Mouse (Mus musculus) liver, adult 2 months (tissue): ENCODE data around the gene Kcnab1.

Source experiments
- CTCF ChIP-seq: fragments of 200-500 bp; IDR thresholded peaks from 2 replicates; pipeline ENCODE4 v1.5.1; 2011; ENCODE audit warnings: low read depth, low read length, control low read depth
- POLR2A ChIP-seq: fragments of 200-500 bp; IDR thresholded peaks from 2 replicates; pipeline ENCODE4 v1.6.1; 2011; ENCODE audit warnings: low read length, control low read depth; ENCODE audit not compliant: insufficient read depth; ENCODE audit errors: extremely low read depth

GRCm38 (mm10) chr3:65283366-65283765, 174.2 kb downstream of the Kcnab1 start:
- no peak for TF ChIP-seq CTCF
- no peak for TF ChIP-seq POLR2A
